Mouse (Mus musculus): ENCODE data around the gene Olfr957.

Gene Olfr957

GRCm38 (mm10) chr9:39515531-39515930 is at the start of gene Olfr957:
Gene Olfr957 (minus strand): TSS chr9:39515809.
- no peak for DNase-seq (ENCODE audit: extremely low read depth, insufficient read length, low spot score)

- DNase-seq (ENCODE audit: extremely low read depth, insufficient read length, low spot score): no peak
Measured at GRCm38 (mm10) chr9:39558349-39558647, 42.7 kb upstream of the Olfr957 start.

GRCm38 (mm10) chr9:39557529-39558348 is 42.1 kb upstream of the Olfr957 start:
- DNase-seq (ENCODE audit: extremely low read depth, insufficient read length, low spot score): no peak

- DNase-seq (ENCODE audit: extremely low read depth, insufficient read length, low spot score): no peak
Measured at GRCm38 (mm10) chr9:39553946-39554345, 38.3 kb upstream of the Olfr957 start, which contains the start of gene Olfr958. Gene Olfr958 (minus strand): TSS chr9:39554054.

- DNase-seq (ENCODE audit: extremely low read depth, insufficient read length, low spot score): no peak
Measured at GRCm38 (mm10) chr9:39550806-39551205, 35.2 kb upstream of the Olfr957 start.

GRCm38 (mm10) chr9:39523616-39524285 is 8.1 kb upstream of the Olfr957 start:
- DNase-seq (ENCODE audit: extremely low read depth, insufficient read length, low spot score): no peak

- DNase-seq (ENCODE audit: extremely low read depth, insufficient read length, low spot score): no peak
Measured at GRCm38 (mm10) chr9:39518595-39518994, 3.0 kb upstream of the Olfr957 start.

GRCm38 (mm10) chr9:39509412-39509811 is 6.2 kb downstream of the Olfr957 start:
- no peak for DNase-seq (ENCODE audit: extremely low read depth, insufficient read length, low spot score)

- no peak for DNase-seq (ENCODE audit: extremely low read depth, insufficient read length, low spot score)
Measured at GRCm38 (mm10) chr9:39508998-39509397, 6.6 kb downstream of the Olfr957 start.

- no peak for DNase-seq (ENCODE audit: extremely low read depth, insufficient read length, low spot score)
Measured at GRCm38 (mm10) chr9:39493895-39494294, 21.7 kb downstream of the Olfr957 start, which contains the start of gene Olfr44. Gene Olfr44 (minus strand): TSS chr9:39493995.

GRCm38 (mm10) chr9:39471844-39472243 is 43.8 kb downstream of the Olfr957 start, which contains the start of gene Olfr955:
Gene Olfr955 (minus strand): TSS chr9:39471944.
- DNase-seq (ENCODE audit: extremely low read depth, insufficient read length, low spot score): no peak
